Mouse (Mus musculus): ENCODE measurements at regions not wholly inside any gene's neighbourhood (a gene's known extent, or its start where the extent isn't known, plus 50 kb on each side); places are given as distances from the start of the nearest gene placed in this dataset.

GRCm38 (mm10) chr5:26466666-26467065 is 209.2 kb downstream of the Gm7361 start:
- TF ChIP-seq CTCF (IDR thresholded peaks at IDR 0.05; ENCODE audit: insufficient read depth, low read depth, low read length) (no peak), POLR2A (IDR thresholded peaks at IDR 0.05; ENCODE audit: insufficient read depth, low read depth, low read length) (no peak)

Data from olfactory bulb, adult 2 months (tissue).